Mouse (Mus musculus) liver, embryonic 15.5 days (tissue): ENCODE measurements around the gene Creb5. TPM values are rescaled to one million over a fixed set of nuclear protein-coding genes. Genes with fewer than 3 reads are reported as not detected.

Experiments used
- ATAC-seq: fragments of 200-750 bp; cut with Nextera tagmentation; 2 replicates; pipeline ENCODE4 v1.8.0; 2017; ENCODE audit warnings: moderate number of reproducible peaks, mild to moderate bottlenecking, moderate library complexity; ENCODE audit not compliant: insufficient read depth
- H3K27ac ChIP-seq: fragments of 300-500 bp; sonication (generic); replicated peaks from 2 replicates; pipeline ENCODE4 v1.5.1; 2015; ENCODE audit warnings: mild to moderate bottlenecking, inconsistent platforms
- H3K27me3 ChIP-seq: fragments of 300-500 bp; sonication (generic); 2 replicates; pipeline ENCODE4 v1.6.1; 2015; ENCODE audit warnings: mild to moderate bottlenecking, inconsistent platforms
- H3K36me3 ChIP-seq: fragments of 300-500 bp; sonication (generic); replicated peaks from 2 replicates; pipeline ENCODE4 v1.6.1; 2015; ENCODE audit warnings: moderate library complexity, mild to moderate bottlenecking, inconsistent platforms
- H3K4me1 ChIP-seq: fragments of 300-500 bp; sonication (generic); replicated peaks from 2 replicates; pipeline ENCODE4 v1.6.1; 2015; ENCODE audit warnings: inconsistent platforms
- H3K4me2 ChIP-seq: fragments of 300-500 bp; sonication (generic); 2 replicates; pipeline ENCODE4 v1.6.1; 2015; ENCODE audit warnings: moderate library complexity, mild to moderate bottlenecking, inconsistent platforms
- H3K4me3 ChIP-seq: fragments of 300-500 bp; sonication (generic); replicated peaks from 2 replicates; pipeline ENCODE4 v1.5.1; 2015; ENCODE audit warnings: mild to moderate bottlenecking, inconsistent platforms
- H3K9ac ChIP-seq: fragments of 300-500 bp; sonication (generic); 2 replicates; pipeline ENCODE4 v1.6.1; 2015; ENCODE audit warnings: moderate library complexity, mild to moderate bottlenecking, inconsistent platforms
- H3K9me3 ChIP-seq: fragments of 300-500 bp; sonication (generic); replicated peaks from 2 replicates; pipeline ENCODE4 v1.6.1; 2016; ENCODE audit warnings: inconsistent platforms
- WGBS: fragments of 180-500 bp; shearing (Covaris S2); methylation state at CpG from one replicate; pipeline ENCODE4 v1.1.7; 2015; ENCODE audit warnings: mixed read lengths; ENCODE audit not compliant: insufficient replicate concordance; 5-methylcytosine and 5-hydroxymethylcytosine counted together
- polyA plus RNA-seq: library from polyadenylated mRNA; unstranded; fragments of >200 nt; fragmentation: Nextera tagmentation; extraction: Ambion mirVana; gene quantifications from 2 replicates; pipeline ENCODE4 v1.2.1, GENCODE M21; 2015

The Creb5 gene
- polyA plus RNA-seq, 1 experiment from 2014 or later, result 0.33 TPM

DNA sequence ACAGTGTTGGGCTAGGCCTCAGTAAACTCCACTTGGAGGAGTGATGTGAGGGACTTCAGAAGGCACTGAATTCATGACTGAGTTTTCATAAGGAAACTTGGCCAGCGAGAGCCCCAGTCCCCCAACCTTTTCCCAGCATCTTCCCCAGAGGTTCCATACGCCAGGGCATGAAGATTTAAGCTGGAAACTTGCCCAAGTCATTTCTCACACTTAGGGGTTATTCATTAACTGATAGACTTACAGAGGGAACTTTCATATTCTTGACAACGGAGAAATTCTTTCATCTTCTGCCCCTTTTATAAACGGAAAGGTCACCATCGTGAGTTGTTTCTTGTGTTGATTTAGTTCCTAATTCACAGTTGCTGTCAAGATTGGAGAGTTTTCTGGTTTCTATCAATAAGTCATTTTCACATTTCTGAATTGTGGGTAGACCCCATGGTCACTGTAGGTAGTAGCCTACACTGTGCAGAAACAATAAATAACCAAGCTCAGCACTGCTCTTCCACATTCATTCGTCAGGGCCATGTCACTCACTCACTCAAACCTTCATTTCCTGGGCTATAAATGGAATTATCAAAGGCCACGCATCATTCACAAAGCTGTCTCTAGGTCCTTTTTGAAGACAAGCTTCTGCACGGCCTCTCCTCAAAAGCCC lies 366.8 kb downstream of the Creb5 start:
- H3K4me2 ChIP-seq, result no peak overlapping the region
- no peak overlapping the region for H3K9ac ChIP-seq
- H3K36me3 ChIP-seq, result no peaks in the 10 kb centered on the region
- no peaks in the 10 kb centered on the region for H3K27me3 ChIP-seq
- H3K9me3 ChIP-seq, result no peaks in the 10 kb centered on the region
- ATAC-seq, result no peak
- H3K4me3 ChIP-seq, result no peak overlapping the region
- WGBS, result 58% methylated on average over 8 of the region's 8 CpGs
- no peaks in the 10 kb centered on the region for H3K4me1 ChIP-seq
- H3K27ac ChIP-seq, result no peak overlapping the region

DNA sequence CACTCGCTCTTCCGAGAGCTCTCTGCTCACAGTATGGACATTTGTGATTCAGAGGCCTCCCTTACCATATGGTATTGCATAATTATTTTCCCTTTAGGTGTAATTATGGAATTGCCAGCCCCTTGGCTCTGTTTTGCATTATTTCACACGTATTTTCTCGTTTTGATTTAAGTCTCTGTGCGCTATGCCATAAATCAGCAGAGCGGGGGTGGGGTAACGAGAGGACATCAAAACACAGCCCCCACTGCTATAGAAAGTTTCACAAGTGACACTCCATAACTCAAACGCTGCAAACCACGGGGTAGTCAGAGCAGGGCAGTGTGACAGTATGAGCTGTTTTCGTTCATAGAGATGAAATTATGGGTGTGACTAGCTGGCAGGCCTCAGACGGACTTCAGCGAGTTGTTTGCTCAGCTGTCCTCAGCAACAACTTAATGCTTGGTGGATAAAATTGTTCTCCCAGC lies 367.3 kb downstream of the Creb5 start:
- H3K4me1 ChIP-seq, result no peaks in the 10 kb centered on the region
- H3K9ac ChIP-seq, result no peak overlapping the region
- WGBS, result 54% methylated on average over 12 of the region's 12 CpGs
- H3K9me3 ChIP-seq, result no peaks in the 10 kb centered on the region
- H3K4me3 ChIP-seq, result no peak overlapping the region
- ATAC-seq, result no peak
- H3K27ac ChIP-seq, result no peak overlapping the region
- H3K27me3 ChIP-seq, result no peaks in the 10 kb centered on the region
- no peaks in the 10 kb centered on the region for H3K36me3 ChIP-seq
- no peak overlapping the region for H3K4me2 ChIP-seq

DNA sequence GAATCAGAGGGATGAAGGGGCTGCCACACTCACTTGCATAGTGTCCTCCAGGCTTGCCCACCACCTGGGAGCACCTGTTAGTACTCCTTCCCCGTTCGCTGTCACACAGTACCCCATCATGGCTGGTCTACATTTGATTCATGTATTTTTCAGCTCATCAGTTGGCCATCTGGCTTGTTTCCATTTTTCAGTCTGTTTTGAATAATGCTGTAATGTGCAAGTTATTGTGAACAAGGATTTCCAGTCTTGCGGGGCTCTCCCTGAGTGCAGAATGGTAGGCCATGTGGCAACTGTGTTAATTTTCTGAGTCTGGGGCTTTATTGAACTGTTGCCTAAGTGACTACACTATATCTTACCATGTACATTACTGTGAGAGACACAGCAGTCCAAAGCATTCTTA lies 369.4 kb downstream of the Creb5 start:
- H3K4me2 ChIP-seq, result no peak overlapping the region
- H3K4me1 ChIP-seq, result no peaks in the 10 kb centered on the region
- no peaks in the 10 kb centered on the region for H3K36me3 ChIP-seq
- no peaks in the 10 kb centered on the region for H3K27me3 ChIP-seq
- H3K4me3 ChIP-seq, result no peak overlapping the region
- no peak for ATAC-seq
- H3K9me3 ChIP-seq, result no peaks in the 10 kb centered on the region
- no peak overlapping the region for H3K27ac ChIP-seq
- H3K9ac ChIP-seq, result no peak overlapping the region
- WGBS, result 59% methylated on average over 3 of the region's 3 CpGs

DNA sequence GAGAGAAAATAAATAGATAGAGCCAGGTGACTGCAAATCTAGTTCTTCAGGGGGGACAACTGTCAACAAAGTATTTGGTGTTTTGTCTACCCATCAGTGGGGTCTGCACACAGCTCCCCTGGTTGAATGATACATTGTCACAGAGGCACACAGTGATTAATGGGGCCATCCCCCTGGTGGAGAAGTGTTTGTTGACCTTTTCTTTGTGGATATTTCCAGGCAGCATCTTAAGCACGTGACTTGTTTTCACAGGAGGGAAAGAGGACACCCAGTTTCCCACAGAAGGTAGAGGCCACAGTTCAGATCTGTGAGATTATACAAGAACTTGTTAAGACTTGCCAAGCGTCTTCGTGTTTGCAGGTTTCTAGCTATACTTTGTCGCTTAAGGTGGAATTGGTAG lies 370.4 kb downstream of the Creb5 start:
- no peaks in the 10 kb centered on the region for H3K4me1 ChIP-seq
- H3K4me3 ChIP-seq, result no peak overlapping the region
- H3K4me2 ChIP-seq, result no peak overlapping the region
- ATAC-seq, result no peak
- H3K9me3 ChIP-seq, result no peaks in the 10 kb centered on the region
- no peaks in the 10 kb centered on the region for H3K27me3 ChIP-seq
- H3K27ac ChIP-seq, result no peak overlapping the region
- H3K36me3 ChIP-seq, result no peaks in the 10 kb centered on the region
- 43% methylated on average over 4 of the region's 4 CpGs for WGBS
- no peak overlapping the region for H3K9ac ChIP-seq

DNA sequence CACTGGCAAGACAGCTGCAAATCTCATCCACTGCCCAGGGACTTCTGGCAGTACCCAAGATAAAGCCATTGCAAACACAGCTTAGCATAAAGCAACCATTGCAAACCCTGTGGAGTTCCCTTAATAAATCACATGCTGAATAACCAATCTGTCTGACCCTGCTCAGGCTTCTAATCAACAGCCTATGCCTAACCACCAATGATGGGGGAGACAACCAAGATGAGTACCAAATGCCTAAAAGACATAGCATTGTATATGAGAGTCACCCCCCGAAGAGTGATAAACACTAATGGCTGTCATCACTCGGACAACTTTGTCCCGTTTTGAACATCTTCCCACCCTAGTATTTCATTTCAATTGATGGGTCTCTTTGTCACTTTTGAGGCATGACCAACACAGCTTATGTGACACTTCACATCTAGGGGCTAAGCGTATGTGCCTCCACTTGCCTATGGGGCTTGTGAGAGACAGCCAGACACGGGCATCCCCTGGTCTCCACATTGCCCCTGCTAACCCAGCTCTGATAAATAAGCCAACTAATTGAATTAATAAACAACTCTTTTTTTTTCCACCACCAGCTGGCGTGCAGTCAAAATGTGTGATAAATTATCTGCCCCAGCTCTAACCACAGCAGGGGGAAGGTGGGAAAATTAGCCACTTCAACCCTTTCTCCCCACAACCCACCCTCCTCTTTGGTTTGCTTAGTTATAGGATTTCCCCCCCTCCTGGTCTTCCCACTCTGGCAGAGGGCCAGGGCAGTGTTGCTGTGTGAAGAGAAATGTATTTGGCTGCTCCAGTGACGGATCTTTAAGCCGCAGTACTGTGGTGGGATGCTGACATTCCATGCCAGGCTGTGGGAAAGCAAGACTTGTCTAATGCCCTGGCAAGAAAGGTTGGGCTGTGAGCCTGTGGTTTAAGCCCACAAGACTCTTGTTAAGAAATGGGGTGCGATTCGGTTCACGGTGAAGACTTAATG lies 376.1 kb downstream of the Creb5 start:
- H3K36me3 ChIP-seq, result no peaks in the 10 kb centered on the region
- no peaks in the 10 kb centered on the region for H3K9me3 ChIP-seq
- ATAC-seq, result no peak
- H3K27me3 ChIP-seq, result no peaks in the 10 kb centered on the region
- no peak overlapping the region for H3K27ac ChIP-seq
- no peak overlapping the region for H3K9ac ChIP-seq
- no peaks in the 10 kb centered on the region for H3K4me1 ChIP-seq
- WGBS, result 64% methylated on average over 11 of the region's 11 CpGs
- H3K4me2 ChIP-seq, result no peak overlapping the region
- H3K4me3 ChIP-seq, result no peak overlapping the region

DNA sequence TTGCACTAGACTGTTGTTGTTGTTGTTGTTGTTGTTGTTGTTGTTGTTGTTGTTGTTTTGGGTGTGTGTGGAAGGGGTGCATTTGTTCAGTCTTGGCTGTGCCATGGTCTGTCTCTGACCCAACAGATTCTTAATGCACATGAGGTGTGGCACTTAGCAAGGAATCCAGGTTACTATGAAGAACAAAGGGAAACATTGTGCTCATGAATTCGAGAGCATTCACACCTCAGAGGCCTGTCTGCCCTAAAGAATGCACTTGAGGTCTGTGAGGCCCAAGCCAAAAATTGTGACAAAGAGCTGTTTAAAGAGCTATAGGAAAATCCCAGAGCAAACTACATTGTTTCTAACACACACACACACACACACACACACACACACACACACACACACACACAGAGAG lies 377.7 kb downstream of the Creb5 start:
- H3K27me3 ChIP-seq, result no peaks in the 10 kb centered on the region

DNA sequence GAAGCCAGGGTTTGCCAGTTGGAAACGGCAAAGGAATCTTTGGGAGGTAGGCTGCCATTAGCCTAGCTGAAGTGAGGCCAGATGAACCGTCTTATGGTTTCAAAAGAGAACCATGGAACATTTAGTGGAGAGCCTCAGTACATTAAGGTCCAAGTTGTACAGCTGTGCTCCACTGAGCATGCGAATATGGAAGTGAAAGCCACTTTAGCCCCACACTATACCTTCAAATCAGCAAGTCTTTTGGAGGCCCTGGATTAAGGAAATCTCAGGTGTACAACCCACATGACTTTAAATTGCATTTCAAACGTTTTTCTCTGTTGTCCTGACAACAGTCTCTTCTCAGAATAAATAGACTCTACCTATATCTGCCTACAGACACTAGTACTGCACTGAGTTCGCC lies 379.4 kb downstream of the Creb5 start:
- no peak overlapping the region for H3K4me2 ChIP-seq
- no peaks in the 10 kb centered on the region for H3K36me3 ChIP-seq
- H3K27ac ChIP-seq, result no peak overlapping the region
- no peak overlapping the region for H3K4me3 ChIP-seq
- ATAC-seq, result no peak
- H3K4me1 ChIP-seq, result no peaks in the 10 kb centered on the region
- 55% methylated on average over 5 of the region's 5 CpGs for WGBS
- H3K9ac ChIP-seq, result no peak overlapping the region
- H3K9me3 ChIP-seq, result no peaks in the 10 kb centered on the region
- no peaks in the 10 kb centered on the region for H3K27me3 ChIP-seq

More for the DNA sequence above, 377.7 kb downstream of the Creb5 start:
- no peaks in the 10 kb centered on the region for H3K4me1 ChIP-seq
- H3K36me3 ChIP-seq, result no peaks in the 10 kb centered on the region
- no peak overlapping the region for H3K4me2 ChIP-seq
- H3K27ac ChIP-seq, result no peak overlapping the region
- H3K9me3 ChIP-seq, result no peaks in the 10 kb centered on the region
- H3K9ac ChIP-seq, result no peak overlapping the region
- ATAC-seq, result no peak
- no peak overlapping the region for H3K4me3 ChIP-seq
- 46% methylated on average over 1 of the region's 1 CpGs for WGBS

DNA sequence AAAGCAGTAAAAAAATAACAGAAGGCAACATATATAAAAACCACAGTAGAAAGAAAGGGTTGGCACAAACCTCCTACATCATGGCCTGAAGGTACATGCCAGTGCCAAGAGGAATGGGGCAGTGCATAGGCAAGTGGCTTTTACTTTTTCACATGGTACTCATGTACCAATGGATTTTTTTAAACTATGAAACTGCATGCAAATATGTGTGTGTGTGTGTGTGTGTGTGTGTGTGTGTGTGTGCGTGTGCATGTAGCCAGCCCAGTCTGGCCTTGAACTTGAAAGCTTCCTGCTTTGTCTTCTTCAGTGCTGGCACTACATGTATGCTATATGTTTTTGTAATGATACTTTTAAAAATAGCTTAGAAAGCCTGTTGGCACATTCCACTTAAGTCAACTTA lies 391.2 kb downstream of the Creb5 start:
- Histone ChIP-seq H3K4me2 (no peak overlapping the region), H3K4me1 (no peaks in the 10 kb centered on the region), H3K9me3 (no peaks in the 10 kb centered on the region), H3K27me3 (no peaks in the 10 kb centered on the region), H3K27ac (no peak overlapping the region), H3K9ac (no peak overlapping the region), H3K4me3 (no peak overlapping the region), H3K36me3 (no peaks in the 10 kb centered on the region)
- WGBS, result 67% methylated on average over 1 of the region's 1 CpGs
- no peak for ATAC-seq

DNA sequence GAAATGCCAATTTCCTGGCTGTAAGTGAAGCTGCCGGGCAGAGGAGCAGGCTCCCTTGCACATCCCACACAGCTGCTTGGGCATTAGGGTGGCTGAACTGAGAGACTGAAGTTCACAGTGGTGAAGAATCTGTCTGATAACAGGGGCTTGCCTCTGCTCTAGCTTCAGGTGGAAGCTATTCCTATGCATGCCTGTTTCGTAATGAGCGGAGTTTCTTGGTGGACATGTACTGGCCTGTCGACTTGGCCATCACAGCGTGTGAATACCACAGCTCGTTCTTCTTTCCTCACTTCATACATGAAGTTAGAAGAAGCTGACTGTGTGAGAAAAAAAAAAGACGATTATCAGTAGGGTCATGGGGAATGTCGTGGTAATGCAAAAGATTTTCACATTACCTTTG lies 393.0 kb downstream of the Creb5 start:
- Histone ChIP-seq H3K27ac (no peak overlapping the region), H3K4me1 (no peaks in the 10 kb centered on the region), H3K4me2 (no peak overlapping the region), H3K9me3 (no peaks in the 10 kb centered on the region), H3K9ac (no peak overlapping the region), H3K36me3 (no peaks in the 10 kb centered on the region), H3K27me3 (no peaks in the 10 kb centered on the region), H3K4me3 (no peak overlapping the region)
- 68% methylated on average over 8 of the region's 8 CpGs for WGBS
- no peak for ATAC-seq

DNA sequence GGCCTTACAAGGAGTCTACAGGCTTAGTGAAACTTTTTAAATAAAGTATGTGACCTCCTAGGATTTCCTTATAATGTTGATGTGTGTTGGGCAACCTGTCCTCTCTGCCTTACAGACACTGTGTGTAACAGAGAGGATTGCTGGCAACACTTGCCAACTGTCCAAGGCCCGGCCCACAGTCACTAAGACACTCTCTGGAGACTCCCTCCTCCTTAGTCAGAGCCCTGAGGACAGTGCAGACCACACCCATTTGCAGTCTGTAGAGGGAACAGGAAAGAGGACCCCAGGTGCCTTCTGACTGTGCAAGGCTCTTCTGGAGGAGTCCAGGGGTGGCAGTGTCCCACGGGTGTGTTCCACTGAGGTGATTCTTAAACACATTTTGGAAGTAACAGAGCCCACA lies 397.3 kb downstream of the Creb5 start:
- 48% methylated on average over 2 of the region's 2 CpGs for WGBS
- Histone ChIP-seq H3K4me3 (no peak overlapping the region), H3K27me3 (no peaks in the 10 kb centered on the region), H3K9ac (no peak overlapping the region), H3K4me2 (no peak overlapping the region), H3K9me3 (no peaks in the 10 kb centered on the region), H3K4me1 (no peaks in the 10 kb centered on the region), H3K27ac (no peak overlapping the region), H3K36me3 (no peaks in the 10 kb centered on the region)
- no peak for ATAC-seq

DNA sequence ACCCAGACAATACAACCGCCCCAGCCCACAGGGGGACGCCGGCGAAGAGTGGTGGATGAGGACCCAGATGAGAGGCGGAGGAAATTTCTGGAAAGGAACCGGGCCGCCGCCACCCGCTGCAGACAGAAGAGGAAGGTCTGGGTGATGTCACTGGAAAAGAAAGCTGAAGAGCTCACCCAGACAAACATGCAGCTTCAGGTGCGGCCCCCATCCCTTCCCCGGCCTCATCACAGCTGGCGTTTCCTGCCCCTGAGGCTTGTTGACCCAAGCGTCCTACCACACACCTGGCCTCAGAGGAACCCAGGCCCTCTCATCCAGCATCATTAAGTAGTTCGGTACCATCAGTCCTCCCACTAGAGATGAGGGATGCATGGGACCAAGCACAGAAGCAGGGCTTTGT lies 398.3 kb downstream of the Creb5 start:
- H3K4me2 ChIP-seq, result no peak overlapping the region
- no peak overlapping the region for H3K9ac ChIP-seq
- no peak overlapping the region for H3K4me3 ChIP-seq
- H3K4me1 ChIP-seq, result no peaks in the 10 kb centered on the region
- no peaks in the 10 kb centered on the region for H3K36me3 ChIP-seq
- 74% methylated on average over 14 of the region's 14 CpGs for WGBS
- ATAC-seq, result no peak
- no peak overlapping the region for H3K27ac ChIP-seq
- no peaks in the 10 kb centered on the region for H3K9me3 ChIP-seq
- H3K27me3 ChIP-seq, result no peaks in the 10 kb centered on the region
